Mouse (Mus musculus): ENCODE results near the gene Creb3.

DNA sequence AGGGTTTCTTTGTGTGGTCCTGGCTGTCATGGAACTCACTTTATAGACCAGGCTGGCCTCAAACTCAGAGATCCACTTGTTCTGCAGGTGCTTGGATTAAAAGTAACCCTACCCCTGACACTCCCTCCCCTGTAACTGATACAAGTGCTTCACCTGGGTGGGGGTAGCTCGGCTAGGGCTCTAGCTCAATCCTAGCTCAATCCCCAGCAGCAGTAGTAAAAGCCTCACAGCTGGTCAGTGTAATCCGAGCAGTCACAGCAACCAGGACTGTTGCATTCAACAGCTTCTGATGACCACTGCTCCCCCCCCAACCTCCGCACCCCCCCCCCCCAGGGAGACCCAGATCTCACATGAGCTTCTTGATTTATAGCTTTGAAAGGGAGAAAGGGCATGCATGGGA lies 20.1 kb upstream of the Creb3 start:
- no peak for TF ChIP-seq CTCF (IDR thresholded peaks at IDR 0.05; ENCODE audit: borderline replicate concordance, insufficient read depth, low read length)
- TF ChIP-seq POLR2A (IDR thresholded peaks at IDR 0.05; ENCODE audit: low read depth, low read length): no peak

Data from embryonic fibroblast, embryonic 13.5 days (primary cell).